Mouse (Mus musculus): Measurements from ENCODE around the gene Cdk5rap2. TPM values are rescaled to one million over a fixed set of nuclear protein-coding genes. Genes with fewer than 3 reads are reported as not detected.

Gene Cdk5rap2
- polyA plus RNA-seq, 1 experiment from 2014 or later: 21.7 TPM

Other genes starting within 250 kb of the Cdk5rap2 start
- gene Megf9, start 124.6 kb upstream of the Cdk5rap2 start, polyA plus RNA-seq (2016; fragmentation: Nextera tagmentation; extraction: Ambion mirVana): 17.3 and 21.5 TPM in 2 replicates